Mouse (Mus musculus) stomach, postnatal 0 days (tissue): ENCODE measurements around the gene Meis1.

Source experiments
- CTCF ChIP-seq: IDR thresholded peaks from 2 replicates; pipeline ENCODE4 v1.5.1; 2016; ENCODE audit warnings: antibody characterized with exemption, low read depth, mild to moderate bottlenecking, moderate library complexity
- EP300 ChIP-seq: optimal IDR thresholded peaks from 2 replicates; pipeline ENCODE3; 2016; ENCODE audit warnings: antibody characterized with exemption

GRCm38 (mm10) chr11:19014441-19015161 lies 4.2 kb downstream of the Meis1 start:
- TF ChIP-seq CTCF (no peak), EP300 (no peak)
